Mouse (Mus musculus) megakaryocyte progenitor cell, adult 5-6 weeks (primary cell): ENCODE data around the gene Erc2. TPM values are rescaled to one million over a fixed set of nuclear protein-coding genes. Genes with fewer than 3 reads are reported as not detected.

Source experiments
- ATAC-seq: replicated peaks from 2 replicates; pipeline ENCODE4 v1.8.0; 2016; ENCODE audit warnings: mild to moderate bottlenecking, moderate TSS enrichment, inconsistent platforms; ENCODE audit not compliant: poor library complexity
- total RNA-seq, 2 experiments: library from RNA; stranded (forward) in 1 of 2; stranded (reverse) in 1 of 2; fragments of 157-497, 149-512 nt in 1 of 2; fragments of 200-1000 nt in 1 of 2; gene quantifications; 2 replicates each; pipeline versions ENCODE4 v1.2.3 to v1.2.4; 2015 to 2017

The Erc2 gene
- total RNA-seq, 2 experiments from 2014 or later: not detected

DNA sequence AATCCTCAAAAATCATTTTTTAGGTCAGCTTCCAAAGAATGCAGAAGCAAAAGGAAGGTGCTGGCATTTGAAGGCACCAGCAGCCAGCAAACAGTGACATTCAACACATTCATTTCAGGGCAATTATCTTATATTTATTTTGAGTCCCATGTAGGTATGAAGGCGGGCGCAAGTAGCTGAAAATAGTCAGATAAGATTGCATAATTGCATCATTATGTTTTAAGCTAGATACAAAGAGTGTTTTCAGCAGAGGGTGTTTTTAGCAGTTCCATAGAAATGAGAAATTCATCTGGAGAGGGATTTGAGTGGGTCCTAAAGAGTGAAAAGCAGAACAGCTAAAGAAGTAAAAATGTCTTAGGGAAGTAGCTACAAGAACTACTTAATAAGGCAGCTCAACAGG lies 538.6 kb downstream of the Erc2 start:
- ATAC-seq: no peak

DNA sequence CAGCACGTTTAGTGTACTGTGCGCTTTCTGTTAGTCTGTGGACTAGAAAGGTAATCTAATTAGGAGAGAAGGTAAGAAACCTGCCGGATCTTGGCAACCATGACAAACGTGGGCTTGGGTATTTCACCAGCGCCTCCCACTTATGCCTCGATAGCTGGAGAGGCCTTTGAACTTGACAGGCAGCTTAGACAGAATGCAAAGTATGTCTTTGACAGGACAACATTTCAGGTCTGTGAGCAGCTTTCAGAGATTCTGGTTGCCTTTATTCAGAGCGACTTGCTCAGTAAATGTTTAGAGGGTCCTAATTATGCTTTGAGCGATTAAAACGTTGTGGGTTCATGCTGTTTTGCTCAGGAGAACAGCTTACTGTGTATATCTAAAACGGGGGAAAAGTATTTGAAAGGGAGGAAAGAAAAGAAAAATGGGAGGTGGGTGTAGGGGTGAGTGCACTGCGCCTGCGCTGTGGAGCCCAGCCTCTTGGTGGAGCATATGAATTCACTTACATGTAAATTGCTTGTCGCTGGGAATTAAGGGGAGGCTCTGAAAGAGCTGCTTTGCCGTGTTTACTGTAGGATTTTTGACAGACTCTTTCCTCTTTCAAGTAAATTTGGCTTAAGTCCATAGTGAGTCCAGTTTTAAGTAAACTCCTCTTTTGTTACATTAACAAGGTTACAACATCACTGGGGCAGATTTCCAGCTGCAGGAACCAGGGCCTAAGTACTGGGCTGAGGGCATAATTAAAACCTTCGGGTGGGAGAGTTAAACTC lies 542.6 kb downstream of the Erc2 start:
- ATAC-seq: no peak

DNA sequence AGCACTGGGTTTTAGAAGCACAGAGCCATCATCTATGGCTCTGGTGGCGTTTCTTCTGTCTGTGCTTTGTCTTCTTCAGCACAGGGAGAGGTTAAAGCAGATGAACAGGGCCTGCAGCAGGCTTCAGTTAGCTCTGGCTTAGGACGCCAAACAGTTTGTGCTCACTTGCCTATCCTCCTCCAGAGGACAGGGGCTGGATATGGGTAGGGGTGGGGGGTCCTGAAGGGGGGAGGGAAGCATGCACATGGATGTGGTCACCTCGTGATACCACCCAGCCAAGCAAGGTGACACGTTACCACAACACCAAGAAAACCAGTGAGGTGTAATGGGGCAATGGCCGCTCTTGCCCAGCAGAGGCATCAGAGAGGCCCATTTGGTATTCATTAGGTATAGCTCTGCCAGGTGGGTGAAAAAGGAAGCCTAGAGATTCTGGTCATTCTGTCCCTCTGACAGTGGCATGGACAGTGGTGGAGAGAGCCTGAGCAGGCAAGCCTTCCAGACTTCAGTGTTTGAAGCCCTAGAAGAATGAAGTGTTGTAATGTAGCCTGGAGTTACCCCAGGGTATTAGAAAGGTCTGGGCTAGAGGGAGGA lies 543.5 kb downstream of the Erc2 start:
- no peak for ATAC-seq

DNA sequence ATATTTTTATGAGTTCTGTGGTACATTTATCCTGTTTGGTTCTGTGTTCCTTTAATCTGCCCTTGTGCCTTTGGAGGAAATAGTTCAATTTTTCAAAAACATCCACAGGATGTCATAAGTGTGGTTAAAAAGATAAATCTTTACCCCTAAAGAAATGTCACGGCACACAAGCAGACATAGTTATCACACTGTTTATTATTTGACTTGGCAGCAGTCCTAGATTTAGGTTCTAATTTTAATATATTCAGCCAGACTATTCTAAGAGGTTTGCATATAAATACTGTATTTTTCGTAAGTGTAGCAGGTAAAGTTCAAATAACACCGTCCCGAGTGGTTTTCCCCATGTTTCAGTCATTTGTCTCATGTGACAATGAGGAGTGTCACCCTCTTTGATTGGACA lies 548.5 kb downstream of the Erc2 start:
- ATAC-seq: no peak

DNA sequence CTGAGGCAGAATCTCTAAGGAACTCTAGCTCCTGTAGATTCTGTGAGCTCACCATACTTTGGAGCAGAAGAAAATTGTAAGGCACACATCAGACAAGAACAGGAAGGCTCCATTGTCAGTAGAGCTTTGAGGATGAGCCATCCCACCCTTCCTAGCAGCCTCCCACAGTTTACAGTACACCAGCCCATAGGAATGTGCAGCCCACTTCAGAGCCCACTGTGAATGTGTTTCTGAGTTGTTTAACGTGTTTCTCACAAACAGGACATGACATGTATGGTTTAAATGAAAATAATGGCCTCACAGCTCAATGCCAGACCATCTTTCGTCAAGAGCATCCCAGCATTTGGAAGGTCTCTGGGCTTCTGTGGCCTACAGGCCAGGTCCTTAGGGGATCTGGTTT lies 549.1 kb downstream of the Erc2 start:
- ATAC-seq: no peak

DNA sequence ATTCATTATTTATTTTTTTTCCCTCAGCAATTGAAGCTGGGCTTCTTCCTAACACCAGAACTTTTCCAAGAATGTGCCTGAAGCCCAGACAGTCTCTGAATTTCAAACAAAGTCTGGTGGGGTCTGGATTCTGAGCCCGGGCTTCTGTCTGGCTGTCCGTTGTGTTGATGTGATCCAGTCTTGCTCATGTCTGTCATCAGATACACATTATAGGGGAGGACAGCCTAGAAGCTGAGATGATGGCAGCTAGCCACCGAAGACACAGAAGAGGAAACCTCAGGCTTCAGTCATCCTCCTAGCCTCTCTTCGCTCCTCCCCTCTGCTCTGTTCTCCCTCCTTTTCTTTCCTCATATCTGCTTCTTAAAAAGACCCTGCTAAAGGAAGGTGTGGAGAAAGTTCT lies 551.5 kb downstream of the Erc2 start:
- no peak for ATAC-seq

DNA sequence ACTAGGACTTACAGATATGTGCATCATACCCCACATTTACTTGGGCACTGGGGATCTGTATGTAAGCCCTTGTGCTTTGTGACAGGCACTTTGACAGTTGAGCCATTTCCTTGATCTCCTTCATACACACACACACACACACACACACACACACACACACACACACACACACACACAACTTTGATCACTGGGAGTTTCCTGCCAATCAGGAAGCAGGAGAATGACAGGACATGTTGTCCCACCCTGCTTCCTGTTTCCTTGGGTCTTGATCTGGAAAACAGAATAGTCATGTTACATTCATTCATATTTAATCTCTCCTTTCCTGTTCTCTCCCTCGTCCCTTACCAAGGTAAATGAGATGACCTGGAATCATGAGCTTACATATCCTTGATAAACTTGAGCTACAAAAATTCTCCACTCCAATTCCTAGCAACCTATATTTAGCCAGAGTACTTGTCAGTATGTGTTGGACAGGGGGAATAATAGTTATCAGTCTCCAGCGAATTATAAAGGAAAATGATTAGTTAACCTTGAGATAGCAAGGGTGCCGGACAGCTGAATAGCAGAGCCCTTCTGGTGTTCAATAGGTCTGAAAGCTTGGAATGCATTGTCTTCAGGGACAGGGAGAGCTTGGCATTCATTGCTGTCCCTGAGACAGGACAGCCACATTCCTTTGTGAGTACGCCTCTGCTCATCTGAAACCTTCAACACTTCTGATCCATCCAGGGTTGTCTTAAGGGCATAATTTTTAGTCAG lies 559.0 kb downstream of the Erc2 start:
- ATAC-seq: no peak

DNA sequence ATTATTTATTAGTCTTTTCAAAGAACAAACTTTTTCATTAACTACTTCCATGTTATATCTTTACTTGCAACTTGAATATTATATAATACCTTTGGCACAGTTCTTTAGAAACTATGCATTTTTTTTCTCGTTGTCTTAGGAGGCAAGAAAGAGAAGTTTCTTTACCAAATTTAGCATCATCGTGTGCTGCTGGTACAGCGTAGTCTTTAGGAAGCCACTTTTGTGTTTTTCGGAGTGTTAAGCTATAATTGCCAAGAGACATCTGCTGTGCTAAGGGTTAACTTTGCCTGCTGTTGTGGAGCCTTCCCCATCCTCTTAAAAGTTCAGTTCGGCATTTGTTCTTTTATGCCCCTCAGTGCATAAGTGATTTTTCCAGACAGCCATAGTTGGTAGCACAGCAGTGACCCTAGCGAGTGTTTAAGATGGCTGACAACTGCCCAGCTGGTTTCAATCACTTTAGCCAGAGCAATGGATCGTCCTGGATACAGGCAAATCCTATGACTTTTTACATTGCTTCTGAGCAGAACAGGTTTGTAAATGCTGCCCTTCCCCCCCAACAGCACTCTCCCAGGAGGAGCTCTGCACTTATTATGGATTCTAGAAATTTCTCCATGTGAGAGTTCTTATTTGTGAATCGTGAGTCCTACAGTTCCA lies 570.6 kb downstream of the Erc2 start:
- ATAC-seq: no peak

DNA sequence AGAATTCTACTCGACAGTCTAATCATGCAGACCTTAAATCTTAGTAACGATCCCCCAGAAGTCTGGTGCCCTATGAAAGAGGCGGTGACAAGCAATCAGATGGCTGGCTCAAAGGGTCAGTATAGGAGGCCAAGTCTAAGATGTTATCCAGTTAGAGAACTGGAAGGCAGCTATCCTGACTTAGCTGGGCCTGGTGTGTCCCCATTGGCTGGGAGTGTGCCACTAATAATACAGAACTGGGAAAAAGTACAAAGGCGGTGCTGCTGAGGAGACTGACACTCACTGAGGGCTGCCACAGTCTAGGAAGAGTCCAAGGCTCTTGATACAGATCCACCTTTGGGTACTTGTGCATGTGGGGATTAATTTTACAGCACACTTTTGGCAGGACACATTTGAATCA lies 581.6 kb downstream of the Erc2 start:
- no peak for ATAC-seq

DNA sequence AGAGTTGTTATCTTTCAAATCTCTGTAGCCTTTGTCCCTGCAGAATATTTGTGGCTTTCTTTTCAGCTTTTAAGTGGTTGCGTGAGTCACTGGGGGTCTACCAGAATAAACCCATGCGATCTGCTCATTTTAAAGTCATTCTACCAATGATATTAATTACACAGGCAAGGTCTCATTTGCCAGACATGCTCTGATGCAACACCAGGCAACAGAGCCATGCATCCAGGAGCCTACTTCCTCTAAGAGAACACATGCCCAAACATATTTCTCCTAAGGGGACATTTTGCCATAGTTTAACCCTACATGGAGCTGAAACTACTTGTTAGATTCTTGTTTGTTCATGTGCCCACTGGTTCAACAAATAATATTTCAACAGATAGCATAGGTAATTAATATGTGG lies 584.1 kb downstream of the Erc2 start:
- ATAC-seq: no peak

DNA sequence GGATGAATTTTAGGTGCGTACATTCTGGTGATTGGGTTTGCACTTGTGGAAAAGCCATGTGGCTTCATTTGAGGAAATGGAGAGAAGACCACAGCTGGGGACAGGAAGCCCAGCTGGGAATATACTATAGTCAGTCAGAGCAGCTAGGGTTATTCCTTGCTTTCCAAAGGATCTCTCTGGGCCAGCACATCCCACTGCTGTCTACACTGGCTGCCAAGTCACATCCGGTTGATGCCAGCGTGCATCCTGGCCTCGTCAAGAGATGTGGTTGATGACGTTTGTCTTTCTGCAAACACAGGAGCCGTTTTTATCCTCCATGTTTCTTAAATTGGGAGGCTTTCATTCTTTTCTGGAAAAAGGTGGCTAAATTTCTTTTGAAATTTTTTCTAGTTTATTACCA lies 603.3 kb downstream of the Erc2 start:
- no peak for ATAC-seq

DNA sequence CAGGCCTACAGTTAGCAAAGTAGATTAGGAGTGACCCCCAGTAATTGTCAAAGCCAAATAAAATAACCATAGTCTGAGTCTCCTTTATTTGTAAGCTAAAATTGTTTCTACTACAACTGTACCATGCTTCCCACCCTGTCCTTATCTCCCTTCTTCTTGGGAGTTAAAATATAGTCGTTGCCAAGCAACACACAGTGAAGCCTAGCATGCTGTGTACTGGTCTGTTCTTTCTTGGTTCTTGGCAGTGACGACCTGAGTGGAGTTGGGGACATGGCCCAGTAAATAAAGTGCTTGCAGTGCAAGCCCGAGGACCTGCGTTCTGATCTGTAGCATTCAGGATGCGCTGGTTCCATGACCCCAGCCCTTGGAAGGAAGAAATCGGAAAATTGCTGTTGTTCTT lies 608.3 kb downstream of the Erc2 start:
- no peak for ATAC-seq

DNA sequence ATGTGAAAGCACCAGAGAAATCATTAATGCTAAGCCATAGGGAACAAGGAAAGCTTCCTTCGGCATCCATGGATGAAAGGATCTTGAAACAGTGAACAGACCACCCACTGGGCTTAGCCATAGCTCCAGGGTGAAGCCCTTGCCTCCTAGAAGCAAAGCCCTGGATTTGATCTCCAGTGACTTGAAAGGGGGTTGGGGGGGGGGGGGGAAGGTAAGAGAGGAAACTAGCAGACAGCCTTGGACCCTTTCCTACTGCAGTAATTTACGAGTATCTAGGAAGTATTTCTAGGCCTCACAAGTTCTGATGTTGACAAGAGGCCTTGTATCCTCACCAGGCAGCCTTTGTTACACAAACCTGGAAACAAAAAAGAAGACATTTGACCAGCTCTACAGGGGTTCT lies 609.0 kb downstream of the Erc2 start:
- ATAC-seq: no peak

DNA sequence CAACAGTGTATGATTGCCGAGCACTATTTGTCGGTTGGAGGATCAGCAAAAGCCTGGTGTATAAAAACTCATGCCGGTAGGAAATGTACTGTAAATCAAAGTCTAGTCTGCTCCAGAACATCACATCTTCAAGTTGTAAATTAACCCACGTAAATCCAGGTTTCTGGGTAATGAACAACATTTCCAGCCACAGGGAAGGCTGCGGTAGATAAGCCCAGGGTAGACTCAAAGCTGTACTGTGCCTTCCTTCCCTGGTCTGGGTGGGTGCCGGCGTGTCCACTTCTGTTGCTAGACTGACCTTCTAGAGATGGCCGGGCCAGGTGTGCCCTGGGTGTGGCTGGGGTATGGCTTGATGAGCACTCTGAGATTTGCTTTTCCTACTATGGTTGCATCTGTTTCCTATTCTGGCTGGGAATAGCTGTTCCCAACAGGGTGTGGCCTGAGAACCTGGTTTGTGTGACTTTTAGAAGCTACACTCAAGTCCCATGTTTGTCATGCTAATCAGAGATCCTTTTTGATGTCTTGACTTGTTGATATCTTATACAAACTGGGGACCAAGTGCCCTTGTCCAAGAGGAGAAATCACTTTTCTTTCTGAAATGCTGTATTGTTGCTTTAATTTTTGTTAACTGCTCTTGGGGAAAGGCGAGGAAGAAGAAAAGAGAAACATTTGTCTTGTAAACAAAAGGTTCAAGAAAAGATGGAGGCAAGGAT lies 616.3 kb downstream of the Erc2 start:
- no peak for ATAC-seq

DNA sequence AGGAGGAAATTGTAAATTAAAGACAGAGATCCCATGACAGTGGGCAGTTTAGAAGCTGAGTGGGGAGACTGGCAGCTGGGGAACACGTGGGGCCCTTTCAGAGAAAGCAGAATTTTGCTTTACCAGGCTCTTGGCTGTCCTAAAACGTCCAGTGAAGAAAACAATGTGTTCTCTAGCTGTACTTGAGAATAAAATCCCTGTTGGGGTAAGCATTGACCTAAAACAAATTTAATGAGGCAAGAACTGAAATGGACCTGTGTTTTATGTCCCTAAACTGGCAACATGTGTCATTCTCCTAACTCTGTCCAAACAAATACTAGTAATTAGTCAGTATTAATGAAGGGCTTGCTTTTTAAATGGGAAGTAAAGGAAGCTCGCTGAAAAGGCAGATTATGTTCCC lies 617.9 kb downstream of the Erc2 start:
- no peak for ATAC-seq

DNA sequence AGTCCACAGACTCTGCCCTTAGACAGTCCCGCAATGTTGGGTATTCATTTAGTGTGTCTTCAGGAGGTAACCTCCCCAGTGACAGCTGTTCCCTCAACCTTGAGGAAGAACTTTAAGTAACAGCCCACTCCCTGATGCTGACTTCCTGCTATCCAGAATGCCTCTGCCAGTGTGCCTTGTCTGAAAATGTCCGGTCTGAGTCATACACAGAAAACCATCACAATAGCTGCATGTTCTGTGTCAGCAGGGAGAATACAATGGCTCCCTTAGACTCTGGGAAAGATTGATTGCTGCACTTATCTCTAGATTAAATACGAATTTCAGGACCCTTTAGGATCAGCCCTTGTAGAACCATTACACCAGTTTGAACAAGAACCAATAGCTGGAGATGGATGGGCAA lies 620.5 kb downstream of the Erc2 start:
- no peak for ATAC-seq

DNA sequence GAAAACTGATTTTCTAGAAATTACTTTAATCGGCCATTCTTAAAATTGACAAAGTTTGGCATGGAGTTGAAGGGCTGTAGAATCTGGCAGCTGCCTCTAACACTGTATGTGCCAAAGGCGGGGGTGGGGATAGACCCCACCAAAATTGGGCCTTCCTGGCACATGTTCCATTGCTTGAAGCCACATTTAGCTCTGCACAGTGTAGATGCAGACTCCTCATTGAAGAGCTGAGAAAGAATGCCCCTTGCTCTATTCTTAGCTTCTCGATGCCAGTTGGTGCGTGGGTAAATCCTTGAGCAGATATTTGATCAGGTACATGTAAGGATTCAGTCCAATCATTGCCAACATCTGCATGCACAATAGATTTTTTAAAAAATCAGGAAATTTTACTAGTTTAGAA lies 621.2 kb downstream of the Erc2 start:
- no peak for ATAC-seq

DNA sequence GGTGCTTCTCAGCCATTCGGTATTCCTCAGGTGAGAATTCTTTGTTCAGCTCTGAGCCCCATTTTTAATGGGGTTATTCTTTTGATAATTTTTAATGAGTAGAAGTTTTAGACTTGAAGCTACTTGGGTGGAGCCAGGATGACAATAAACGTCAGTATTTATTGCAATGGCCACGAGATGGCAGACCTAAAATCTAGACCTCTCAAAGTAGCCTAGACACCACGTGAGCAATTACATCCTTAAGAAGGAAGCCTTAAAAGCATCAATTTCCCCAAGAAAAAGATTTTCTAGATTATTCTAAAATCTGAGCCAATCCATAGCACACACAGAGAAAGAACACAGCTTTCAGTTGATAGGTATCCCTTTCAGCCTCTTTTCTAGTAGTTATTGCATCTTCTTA lies 640.5 kb downstream of the Erc2 start:
- no peak for ATAC-seq

DNA sequence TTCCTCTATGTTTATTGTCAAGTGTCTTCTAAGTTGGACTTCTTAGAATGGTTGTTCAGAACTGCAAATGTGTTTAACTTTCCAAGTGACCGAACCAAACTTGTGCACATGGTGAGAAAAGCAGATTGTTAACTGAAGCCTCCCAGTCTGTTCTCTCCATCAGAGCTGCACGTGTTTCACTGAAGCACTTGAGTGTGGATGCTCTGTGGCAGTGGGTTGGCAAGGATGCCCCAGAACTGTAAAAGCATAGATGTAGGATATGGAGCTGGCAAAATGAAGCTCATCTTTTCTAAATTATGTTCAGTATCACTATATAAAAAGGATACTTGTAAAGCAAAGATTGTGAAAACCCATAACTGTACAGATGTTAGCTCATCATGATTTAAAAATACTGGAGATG lies 645.1 kb downstream of the Erc2 start:
- no peak for ATAC-seq

DNA sequence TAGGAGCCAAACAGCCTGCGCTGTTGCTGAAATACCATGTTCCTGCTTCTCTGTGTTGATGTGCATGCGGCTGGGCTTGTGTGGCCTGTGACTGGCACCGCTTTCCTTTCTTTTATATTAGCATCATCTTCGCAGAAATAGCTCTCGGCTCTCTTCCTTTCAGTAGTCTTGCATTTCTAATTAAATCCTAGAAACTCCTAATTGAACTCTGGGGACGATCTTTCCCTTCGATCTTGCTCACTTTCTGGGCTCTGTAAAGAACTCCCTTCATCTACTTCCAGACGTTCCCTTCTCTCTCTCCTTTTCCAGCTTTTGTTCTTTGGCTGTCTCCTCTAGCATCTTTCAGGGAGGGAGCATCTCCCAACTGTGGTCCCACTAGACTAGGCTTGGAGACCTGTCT lies 649.6 kb downstream of the Erc2 start:
- ATAC-seq: no peak

DNA sequence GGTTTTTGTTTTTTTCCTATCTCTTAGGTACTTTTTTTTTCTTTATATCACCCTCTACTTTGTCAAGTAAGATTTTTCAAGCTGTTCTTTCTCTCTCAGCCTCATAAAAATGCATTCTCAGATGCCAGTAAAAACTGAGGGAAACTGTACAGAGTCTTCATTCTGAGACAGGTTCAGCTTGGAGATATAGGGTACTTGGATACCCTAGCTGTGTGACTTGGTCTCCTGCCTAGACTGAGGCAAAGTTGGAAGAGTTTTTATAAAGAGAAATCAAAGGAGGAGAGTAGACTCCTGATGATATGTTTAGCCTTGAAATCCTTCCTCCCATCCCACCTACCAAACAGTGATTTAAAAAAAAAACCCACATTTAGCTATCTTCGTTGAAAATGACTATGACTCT lies 651.4 kb downstream of the Erc2 start:
- no peak for ATAC-seq
